Comparison of ENCODE assay signal across 8 mouse cellular contexts in genomic region chr11:62746001-62746533, GRCm38 (mm10). TPM values are rescaled to one million over a fixed set of nuclear protein-coding genes. Genes with fewer than 3 reads are reported as not detected.
DNase-seq lines count a peak whose midpoint lies in the region; ATAC-seq and TF ChIP-seq lines count a peak whose summit lies in the region.

No protein-coding gene starts in this region.

- peak overlapping the region; percentile 49; the same call in 1 of the 2 replicates for H3K27ac ChIP-seq in hindbrain, postnatal 0 days

- H3K36me3 ChIP-seq in hindbrain, postnatal 0 days (ENCODE audit: insufficient read depth, low read length) = no peaks in the 10 kb centered on the region

- peak overlapping the region; percentile 38 for H3K4me3 ChIP-seq in hindbrain, postnatal 0 days (ENCODE audit: low read length)

- peak overlapping the region; percentile 61 for H3K4me2 ChIP-seq in hindbrain, postnatal 0 days (ENCODE audit: low read depth, low read length)

- no peaks in the 10 kb centered on the region for H3K27me3 ChIP-seq in hindbrain, postnatal 0 days (ENCODE audit: insufficient read depth, low read length)

- peak; percentile 88 for ATAC-seq in hindbrain, postnatal 0 days

- TF ChIP-seq CTCF in hindbrain, postnatal 0 days (IDR thresholded peaks at IDR 0.05; ENCODE audit: low read depth) = peak; percentile 58

- H3K9me3 ChIP-seq in hindbrain, postnatal 0 days (ENCODE audit: low read length) = no peaks in the 10 kb centered on the region

- no peaks in the 10 kb centered on the region for H3K4me1 ChIP-seq in hindbrain, postnatal 0 days (ENCODE audit: insufficient read depth, low read length)

- H3K9ac ChIP-seq in hindbrain, postnatal 0 days (replicated peaks; ENCODE audit: low read length) = peak overlapping the region; percentile 45

- peak; percentile 65 for DNase-seq in WW6 (ENCODE audit: low read depth, low spot score)
- DNase-seq in cerebellum, postnatal 4 days (ENCODE audit: low spot score in 2 of 2) = peak; percentile 37 to 54
- peak; percentile 37 to 45 for DNase-seq in gastrocnemius, adult 8-10 months (ENCODE audit: low spot score in 2 of 2)
- DNase-seq in hindbrain, postnatal 0 days (ENCODE audit: low spot score) = peak; percentile 78
- DNase-seq in left cerebral cortex, adult 18-20 months (ENCODE audit: low spot score in 2 of 2) = peak; percentile 72 to 81
- DNase-seq in lung, postnatal 25 days (ENCODE audit: low spot score) = peak; percentile 54
- DNase-seq in right cerebral cortex, adult 18-20 months = peak; percentile 80
- DNase-seq in adipocyte (ENCODE audit: low spot score) = no peak

- WGBS in hindbrain, postnatal 0 days = 1% methylated on average over 27 of the region's 27 CpGs

RNA-seq across cellular contexts. Expression of gene Gm10428, which starts 6.8 kb away (rescaled TPM):
- not detected for total RNA-seq in gastrocnemius, adult 8-10 months (2022)
- not detected in 2 replicates for total RNA-seq in hindbrain, postnatal 0 days (2014; rRNA removed)
- not detected in 2 replicates for polyA plus RNA-seq in hindbrain, postnatal 0 days (2015; fragmentation: Nextera tagmentation; extraction: Ambion mirVana)
- not detected for total RNA-seq in left cerebral cortex, adult 18-20 months (2021)

RNA-seq across cellular contexts. Expression of gene Zfp287, which starts 14.4 kb away (rescaled TPM):
- 1 to 10 TPM in 1 of 4 experiments, under 1 TPM in 3; 0.48 to 1.4 (median 0.73) TPM for total RNA-seq in gastrocnemius, adult 8-10 months (2022)
- 11.1 and 16.2 TPM in 2 replicates for total RNA-seq in hindbrain, postnatal 0 days (2014; rRNA removed)
- polyA plus RNA-seq in hindbrain, postnatal 0 days (2015; fragmentation: Nextera tagmentation; extraction: Ambion mirVana) = 12.0 and 12.8 TPM in 2 replicates
- total RNA-seq in left cerebral cortex, adult 18-20 months (2021) = 10 to 100 TPM; 16.8 to 17.2 TPM

RNA-seq across cellular contexts. Expression of gene Zfp286, which starts 43.2 kb away (rescaled TPM):
- total RNA-seq in gastrocnemius, adult 8-10 months (2022) = 1 to 10 TPM; 1.4 to 1.7 (median 1.6) TPM
- 13.7 and 18.3 TPM in 2 replicates for total RNA-seq in hindbrain, postnatal 0 days (2014; rRNA removed)
- polyA plus RNA-seq in hindbrain, postnatal 0 days (2015; fragmentation: Nextera tagmentation; extraction: Ambion mirVana) = 14.8 and 17.8 TPM in 2 replicates
- 10 to 100 TPM; 17.8 to 19.5 TPM for total RNA-seq in left cerebral cortex, adult 18-20 months (2021)
